9 mouse cellular contexts compared by ENCODE assay signal in genomic region chr13:101233843-101234281, GRCm38 (mm10).
DNase-seq lines count a peak whose midpoint lies in the region; ATAC-seq and TF ChIP-seq lines count a peak whose summit lies in the region.
"Had no signal": no experiment of that assay in that cellular context is flagged by ENCODE, and none has a peak within 500 bp of the region (broad histone marks: within the 10 kb centered on the region; RNA-seq: fewer than 3 reads in every experiment).

No protein-coding gene starts in this region.

- TF ChIP-seq CTCF in hindbrain, postnatal 0 days (IDR thresholded peaks at IDR 0.05; ENCODE audit: low read depth), result no peak

- peak; percentile 84 for ATAC-seq in forebrain, embryonic 12.5 days (ENCODE audit: low FRiP score)
- ATAC-seq in hindbrain, postnatal 0 days, result peak; percentile 91
- ATAC-seq in midbrain, embryonic 15.5 days (replicated peaks), result peak; percentile 77
- ATAC-seq in activated CD4-positive, CD25-positive, alpha-beta regulatory T cell, adult 4 months, result no peak

- peak; percentile 5 for DNase-seq in retina, postnatal 7 days (ENCODE audit: low read depth, low spot score)
- DNase-seq in retina, postnatal 1 day, result no peak
- peak; percentile 73 for DNase-seq in hindbrain, postnatal 0 days (ENCODE audit: low spot score)
- no peak for DNase-seq in Muller cell, postnatal 12 days (ENCODE audit: inconsistent ontology term)
- no peak for DNase-seq in urinary bladder, adult 2 months (ENCODE audit: low spot score)

- WGBS in forebrain, embryonic 12.5 days, result 18% methylated on average over 5 of the region's 5 CpGs
- WGBS in hindbrain, postnatal 0 days, result 13% methylated on average over 5 of the region's 5 CpGs
- WGBS in midbrain, embryonic 15.5 days, result 23% methylated on average over 5 of the region's 5 CpGs

- no peak overlapping the region for H3K4me3 ChIP-seq in forebrain, embryonic 12.5 days (replicated peaks)
- no peak overlapping the region for H3K4me3 ChIP-seq in hindbrain, postnatal 0 days (ENCODE audit: low read length)
- H3K4me3 ChIP-seq in midbrain, embryonic 15.5 days, result no peak overlapping the region

- no peaks in the 10 kb centered on the region for H3K9me3 ChIP-seq in forebrain, embryonic 12.5 days
- no peaks in the 10 kb centered on the region for H3K9me3 ChIP-seq in hindbrain, postnatal 0 days (ENCODE audit: low read length)
- H3K9me3 ChIP-seq in midbrain, embryonic 15.5 days, result no peaks in the 10 kb centered on the region

- H3K36me3 ChIP-seq in forebrain, embryonic 12.5 days (replicated peaks), result no peaks in the 10 kb centered on the region
- H3K36me3 ChIP-seq in hindbrain, postnatal 0 days (ENCODE audit: insufficient read depth, low read length), result no peaks in the 10 kb centered on the region
- H3K36me3 ChIP-seq in midbrain, embryonic 15.5 days (replicated peaks), result no peaks in the 10 kb centered on the region

- no peaks in the 10 kb centered on the region for H3K27me3 ChIP-seq in forebrain, embryonic 12.5 days
- no peaks in the 10 kb centered on the region for H3K27me3 ChIP-seq in hindbrain, postnatal 0 days (ENCODE audit: insufficient read depth, low read length)
- no peaks in the 10 kb centered on the region for H3K27me3 ChIP-seq in midbrain, embryonic 15.5 days (replicated peaks)

- no peak overlapping the region for H3K9ac ChIP-seq in forebrain, embryonic 12.5 days
- peak overlapping the region; percentile 44 for H3K9ac ChIP-seq in hindbrain, postnatal 0 days (replicated peaks; ENCODE audit: low read length)
- H3K9ac ChIP-seq in midbrain, embryonic 15.5 days, result no peak overlapping the region

- H3K4me2 ChIP-seq in forebrain, embryonic 12.5 days, result peak overlapping the region; percentile 35
- H3K4me2 ChIP-seq in hindbrain, postnatal 0 days (ENCODE audit: low read depth, low read length), result peak overlapping the region; percentile 40
- H3K4me2 ChIP-seq in midbrain, embryonic 15.5 days, result peak overlapping the region; percentile 34

- H3K27ac ChIP-seq in forebrain, embryonic 12.5 days, result peak overlapping the region; percentile 78
- H3K27ac ChIP-seq in hindbrain, postnatal 0 days, result peak overlapping the region; percentile 82
- H3K27ac ChIP-seq in midbrain, embryonic 15.5 days, result peak overlapping the region; percentile 32
- H3K27ac ChIP-seq: macrophage had no signal

- H3K4me1 ChIP-seq in forebrain, embryonic 12.5 days, result peaks cover 35% of the 10 kb centered on the region
- H3K4me1 ChIP-seq in hindbrain, postnatal 0 days (ENCODE audit: insufficient read depth, low read length), result peaks cover 12% of the 10 kb centered on the region
- H3K4me1 ChIP-seq in midbrain, embryonic 15.5 days, result peaks cover 20% of the 10 kb centered on the region

Comparison
In these comparisons a context has a peak if more than half of its experiments do, and no peak if none do; other contexts are left out.
1. DNase-seq: peak in retina, postnatal 7 days (single experiment) and hindbrain, postnatal 0 days (single experiment); none in retina, postnatal 1 day (single experiment), Muller cell, postnatal 12 days (single experiment) and urinary bladder, adult 2 months (single experiment).
2. H3K27ac ChIP-seq: peak in every context shown above with its lines; median percentile 82 in hindbrain, postnatal 0 days; 78 in forebrain, embryonic 12.5 days; 32 in midbrain, embryonic 15.5 days.
3. Peak in every context shown above with its lines, with median percentiles within 50 percentile points of each other: H3K4me2 ChIP-seq.